Mouse (Mus musculus): ENCODE data around the gene Gpr108. TPM values are rescaled to one million over a fixed set of nuclear protein-coding genes. Genes with fewer than 3 reads are reported as not detected.
A peak's percentile ranks its signal among the peaks of the same experiment; 100 is the strongest.

Gene Gpr108
- 7.6 and 8.5 TPM in 2 replicates for polyA plus RNA-seq (2012; rRNA removed)
- 12.0 and 12.8 TPM in 2 replicates for polyA plus RNA-seq (2014; fragmentation: Nextera tagmentation; extraction: Ambion mirVana)

- Histone ChIP-seq H3K4me2 (ENCODE audit: low read depth) (peak within 1 kb of the TSS; percentile 81), H3K27me3 (ENCODE audit: control insufficient read depth, insufficient read depth, low read length) (peaks cover 2% of the 10 kb centered on the region; the same call in 1 of the 2 replicates), H3K9me3 (ENCODE audit: control insufficient read depth, low read length) (no peaks in the 10 kb centered on the region), H3K4me1 (replicated peaks; ENCODE audit: control insufficient read depth in 2 of 2, insufficient read depth in 2 of 2, low read length in 1 of 2) (peaks cover 7 to 14% of the 10 kb centered on the region in 2 experiments), H3K4me3 (ENCODE audit: insufficient read depth in 1 of 2, low read depth in 2 of 2, low read length in 2 of 2) (peak within 1 kb of the TSS; percentile 82 to 92), H3K27ac (peak within 1 kb of the TSS; percentile 70), H3K9ac (replicated peaks) (peak within 1 kb of the TSS; percentile 80), H3K36me3 (replicated peaks; ENCODE audit: control insufficient read depth, insufficient read depth, low read depth) (no peaks in the 10 kb centered on the region)
- WGBS (ENCODE audit: insufficient replicate concordance) = under 1% methylated on average over 12 of the region's 12 CpGs
- ATAC-seq (ENCODE audit: insufficient read depth) (peak; percentile 57), DNase-seq (ENCODE audit: low read depth in 3 of 3, low spot score in 3 of 3) (peak; percentile 74 to 85 (median 78))
- peak; percentile 93 for TF ChIP-seq CTCF (IDR thresholded peaks at IDR 0.05; ENCODE audit: low read depth)
- TF ChIP-seq EP300 (IDR thresholded peaks at IDR 0.05; ENCODE audit: low read depth) = no peak
These were observed at the start of gene Gpr108 for GRCm38 (mm10) chr17:57248201-57248699. Gpr108 (minus strand) TSS chr17:57248446.

- H3K27me3 ChIP-seq (ENCODE audit: control insufficient read depth, insufficient read depth, low read length) = no peaks in the 10 kb centered on the region
- DNase-seq (ENCODE audit: low read depth in 3 of 3, low spot score in 3 of 3) (no peak), ATAC-seq (ENCODE audit: insufficient read depth) (0 out of 2 replicates have a peak, but pooled peaks have one; percentile 33)
- H3K4me2 ChIP-seq (ENCODE audit: low read depth) = no peak overlapping the region
- H3K9me3 ChIP-seq (ENCODE audit: control insufficient read depth, low read length) = no peaks in the 10 kb centered on the region
- H3K27ac ChIP-seq = no peak overlapping the region
- H3K36me3 ChIP-seq (replicated peaks; ENCODE audit: control insufficient read depth, insufficient read depth, low read depth) = no peaks in the 10 kb centered on the region
- WGBS (ENCODE audit: insufficient replicate concordance) = 46% methylated on average over 12 of the region's 12 CpGs
- H3K4me1 ChIP-seq (replicated peaks; ENCODE audit: control insufficient read depth in 2 of 2, insufficient read depth in 2 of 2, low read length in 1 of 2) = no peaks in the 10 kb centered on the region
- no peak overlapping the region for H3K9ac ChIP-seq (replicated peaks)
- no peak for TF ChIP-seq EP300 (IDR thresholded peaks at IDR 0.05; ENCODE audit: low read depth)
- no peak for TF ChIP-seq CTCF (IDR thresholded peaks at IDR 0.05; ENCODE audit: low read depth)
- H3K4me3 ChIP-seq (ENCODE audit: insufficient read depth in 1 of 2, low read depth in 2 of 2, low read length in 2 of 2) = no peak overlapping the region
These were observed 48.8 kb upstream of the Gpr108 start for GRCm38 (mm10) chr17:57297040-57297439.

- Histone ChIP-seq H3K27me3 (ENCODE audit: control insufficient read depth, insufficient read depth, low read length) (no peaks in the 10 kb centered on the region), H3K27ac (no peak overlapping the region), H3K4me2 (ENCODE audit: low read depth) (no peak overlapping the region), H3K36me3 (replicated peaks; ENCODE audit: control insufficient read depth, insufficient read depth, low read depth) (no peaks in the 10 kb centered on the region), H3K4me1 (replicated peaks; ENCODE audit: control insufficient read depth in 2 of 2, insufficient read depth in 2 of 2, low read length in 1 of 2) (no peaks in the 10 kb centered on the region), H3K9ac (replicated peaks) (no peak overlapping the region), H3K9me3 (ENCODE audit: control insufficient read depth, low read length) (no peaks in the 10 kb centered on the region), H3K4me3 (ENCODE audit: insufficient read depth in 1 of 2, low read depth in 2 of 2, low read length in 2 of 2) (no peak overlapping the region)
- ATAC-seq (ENCODE audit: insufficient read depth) = no peak
- TF ChIP-seq EP300 (IDR thresholded peaks at IDR 0.05; ENCODE audit: low read depth) (no peak), CTCF (IDR thresholded peaks at IDR 0.05; ENCODE audit: low read depth) (no peak)
- DNase-seq (ENCODE audit: low read depth in 3 of 3, low spot score in 3 of 3) = no peak
- 80% methylated on average over 9 of the region's 9 CpGs for WGBS (ENCODE audit: insufficient replicate concordance)
These were observed 47.7 kb upstream of the Gpr108 start for GRCm38 (mm10) chr17:57295935-57296334.

- no peaks in the 10 kb centered on the region for H3K36me3 ChIP-seq (replicated peaks; ENCODE audit: control insufficient read depth, insufficient read depth, low read depth)
- peaks cover 0 to 4% of the 10 kb centered on the region in 2 experiments; a peak in 1 of 4 replicates for H3K4me1 ChIP-seq (replicated peaks; ENCODE audit: control insufficient read depth in 2 of 2, insufficient read depth in 2 of 2, low read length in 1 of 2)
- ATAC-seq (ENCODE audit: insufficient read depth) (no peak), DNase-seq (ENCODE audit: low read depth in 3 of 3, low spot score in 3 of 3) (no peak)
- no peak overlapping the region for H3K27ac ChIP-seq
- H3K4me2 ChIP-seq (ENCODE audit: low read depth) = no peak overlapping the region
- WGBS (ENCODE audit: insufficient replicate concordance) = 82% methylated on average over 9 of the region's 9 CpGs
- no peaks in the 10 kb centered on the region for H3K9me3 ChIP-seq (ENCODE audit: control insufficient read depth, low read length)
- H3K4me3 ChIP-seq (ENCODE audit: insufficient read depth in 1 of 2, low read depth in 2 of 2, low read length in 2 of 2) = no peak overlapping the region
- TF ChIP-seq EP300 (IDR thresholded peaks at IDR 0.05; ENCODE audit: low read depth) (no peak), CTCF (IDR thresholded peaks at IDR 0.05; ENCODE audit: low read depth) (no peak)
- H3K27me3 ChIP-seq (ENCODE audit: control insufficient read depth, insufficient read depth, low read length) = no peaks in the 10 kb centered on the region
- no peak overlapping the region for H3K9ac ChIP-seq (replicated peaks)
These were observed 44.7 kb upstream of the Gpr108 start for GRCm38 (mm10) chr17:57292968-57293367.

- Histone ChIP-seq H3K4me2 (ENCODE audit: low read depth) (no peak overlapping the region), H3K27ac (no peak overlapping the region), H3K4me1 (replicated peaks; ENCODE audit: control insufficient read depth in 2 of 2, insufficient read depth in 2 of 2, low read length in 1 of 2) (peaks cover 0 to 5% of the 10 kb centered on the region in 2 experiments; a peak in 1 of 4 replicates), H3K9ac (replicated peaks) (no peak overlapping the region), H3K36me3 (replicated peaks; ENCODE audit: control insufficient read depth, insufficient read depth, low read depth) (no peaks in the 10 kb centered on the region), H3K27me3 (ENCODE audit: control insufficient read depth, insufficient read depth, low read length) (no peaks in the 10 kb centered on the region), H3K4me3 (ENCODE audit: insufficient read depth in 1 of 2, low read depth in 2 of 2, low read length in 2 of 2) (no peak overlapping the region), H3K9me3 (ENCODE audit: control insufficient read depth, low read length) (no peaks in the 10 kb centered on the region)
- DNase-seq (ENCODE audit: low read depth in 3 of 3, low spot score in 3 of 3) (no peak), ATAC-seq (ENCODE audit: insufficient read depth) (no peak)
- TF ChIP-seq CTCF (IDR thresholded peaks at IDR 0.05; ENCODE audit: low read depth) = no peak
- no peak for TF ChIP-seq EP300 (IDR thresholded peaks at IDR 0.05; ENCODE audit: low read depth)
- 68% methylated on average over 2 of the region's 2 CpGs for WGBS (ENCODE audit: insufficient replicate concordance)
These were observed 44.1 kb upstream of the Gpr108 start for GRCm38 (mm10) chr17:57292302-57292701.
